Mouse (Mus musculus): Measurements from ENCODE around the gene Usp36.

- TF ChIP-seq GATA1 (IDR thresholded peaks at IDR 0.05; ENCODE audit: borderline replicate concordance, low read length) (no peak), FLI1 (IDR thresholded peaks at IDR 0.05; ENCODE audit: low read length) (no peak)
Observed at GRCm38 (mm10) chr11:118285791-118286190, 4.3 kb downstream of the Usp36 start.
